Mouse (Mus musculus): ENCODE measurements around the gene Gm11595.
"Not testable (repeated sequence)": the region's sequence is repeated elsewhere in the genome, so short reads cannot be mapped to it uniquely, and the experiment has no call there.

Gene Gm11595

GRCm38 (mm10) chr11:99772813-99773212, at the start of gene Gm11595:
Gm11595 (minus strand) TSS chr11:99772913.
- not testable (repeated sequence) for DNase-seq (ENCODE audit: low read depth, low spot score)

DNA sequence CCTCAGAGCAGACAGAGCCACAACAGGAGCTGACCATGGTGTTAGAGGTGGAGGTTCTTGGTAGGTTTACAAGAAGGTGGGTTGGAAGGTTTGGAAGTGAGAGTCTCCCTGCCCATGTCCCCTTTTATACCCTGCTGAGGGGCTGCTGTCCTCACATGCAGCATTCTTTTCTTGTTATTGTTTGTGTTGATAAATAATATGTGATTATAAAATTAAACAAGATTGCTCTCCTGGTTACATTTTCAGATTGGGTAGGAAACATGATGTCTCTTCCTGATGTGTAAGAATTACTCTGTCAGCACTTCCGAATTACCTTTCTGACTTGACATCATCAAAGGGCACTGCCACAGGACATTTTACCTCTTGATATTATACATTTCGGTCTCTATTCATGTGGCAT, 42.9 kb upstream of the Gm11595 start, which contains the start of gene Gm11564:
Gene Gm11564 (minus strand): TSS at position 101 of the 400 bp plus-strand sequence.
- not testable (repeated sequence) for DNase-seq (ENCODE audit: low read depth, low spot score)

GRCm38 (mm10) chr11:99809792-99810191, 37.1 kb upstream of the Gm11595 start, which contains the start of gene Krtap4-13:
Krtap4-13 (minus strand) TSS chr11:99809892.
- DNase-seq (ENCODE audit: low read depth, low spot score): not testable (repeated sequence)

DNA sequence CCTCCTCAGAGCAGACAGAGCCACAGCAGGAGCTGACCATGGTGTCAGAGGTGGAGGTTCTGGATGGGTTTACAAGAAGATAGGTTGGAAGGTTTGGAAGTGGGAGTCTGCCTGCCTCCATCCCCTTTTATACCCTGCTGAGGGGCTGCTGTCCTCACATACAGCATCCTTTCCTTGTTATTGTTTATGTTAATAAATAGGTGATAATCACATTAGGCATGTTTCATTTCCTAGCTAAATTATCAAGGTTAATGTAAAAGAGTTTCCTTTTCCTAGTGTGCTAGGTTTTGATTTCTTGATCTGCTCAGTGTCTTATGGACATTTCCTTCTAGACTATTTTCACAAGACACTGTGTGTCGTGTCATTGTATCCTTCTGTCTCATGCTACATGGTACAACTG, 31.6 kb upstream of the Gm11595 start, which contains the start of gene Gm11554:
Gene Gm11554 (minus strand): TSS at position 101 of the 400 bp plus-strand sequence.
- not testable (repeated sequence) for DNase-seq (ENCODE audit: low read depth, low spot score)

GRCm38 (mm10) chr11:99798832-99799231, 26.1 kb upstream of the Gm11595 start, which contains the start of gene Gm11569:
Gm11569 (minus strand) TSS chr11:99798932.
- not testable (repeated sequence) for DNase-seq (ENCODE audit: low read depth, low spot score)

- DNase-seq (ENCODE audit: low read depth, low spot score): no peak
These were observed 20.7 kb upstream of the Gm11595 start, which contains the start of gene Gm11596 for GRCm38 (mm10) chr11:99793367-99793766. Gm11596 (minus strand) TSS chr11:99793467.

GRCm38 (mm10) chr11:99784900-99785299, 12.2 kb upstream of the Gm11595 start, which contains the start of gene Krtap4-9:
Krtap4-9 (plus strand) TSS chr11:99785200.
- DNase-seq (ENCODE audit: low read depth, low spot score): not testable (repeated sequence)

- DNase-seq (ENCODE audit: low read depth, low spot score): no peak
These were observed 7.9 kb upstream of the Gm11595 start, which contains the start of gene Krtap4-8 for GRCm38 (mm10) chr11:99780604-99781003. Krtap4-8 (minus strand) TSS chr11:99780704.

GRCm38 (mm10) chr11:99778401-99778800, 5.7 kb upstream of the Gm11595 start:
- DNase-seq (ENCODE audit: low read depth, low spot score): no peak

DNA sequence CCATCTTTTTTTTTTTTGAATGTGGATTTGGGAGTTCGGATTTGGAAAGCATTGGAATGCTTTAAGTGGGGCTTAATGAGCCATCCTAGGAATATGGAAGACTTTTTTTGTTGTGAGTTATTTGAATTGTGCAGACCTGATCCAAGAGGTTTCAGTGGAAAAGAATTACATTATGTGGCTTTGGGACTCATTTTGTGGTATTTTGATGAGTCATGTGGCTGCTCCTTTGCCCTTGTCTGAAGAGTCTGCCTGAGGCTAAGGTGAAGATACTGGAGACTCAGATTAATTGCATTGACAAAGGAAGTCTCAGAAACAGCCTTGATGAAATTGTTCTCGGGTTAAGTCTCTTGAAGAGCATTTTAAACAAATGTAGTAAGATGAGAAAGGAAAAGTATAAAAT, 4.3 kb downstream of the Gm11595 start:
- no peak for DNase-seq (ENCODE audit: low read depth, low spot score)

- no peak for DNase-seq (ENCODE audit: low read depth, low spot score)
These were observed 13.8 kb downstream of the Gm11595 start for GRCm38 (mm10) chr11:99758877-99759276.

GRCm38 (mm10) chr11:99743985-99744384, 28.7 kb downstream of the Gm11595 start:
- DNase-seq (ENCODE audit: low read depth, low spot score): no peak

- no peak for DNase-seq (ENCODE audit: low read depth, low spot score)
These were observed 38.5 kb downstream of the Gm11595 start, which contains the start of gene Gm14180 for GRCm38 (mm10) chr11:99734190-99734589. Gm14180 (minus strand) TSS chr11:99734290.

DNA sequence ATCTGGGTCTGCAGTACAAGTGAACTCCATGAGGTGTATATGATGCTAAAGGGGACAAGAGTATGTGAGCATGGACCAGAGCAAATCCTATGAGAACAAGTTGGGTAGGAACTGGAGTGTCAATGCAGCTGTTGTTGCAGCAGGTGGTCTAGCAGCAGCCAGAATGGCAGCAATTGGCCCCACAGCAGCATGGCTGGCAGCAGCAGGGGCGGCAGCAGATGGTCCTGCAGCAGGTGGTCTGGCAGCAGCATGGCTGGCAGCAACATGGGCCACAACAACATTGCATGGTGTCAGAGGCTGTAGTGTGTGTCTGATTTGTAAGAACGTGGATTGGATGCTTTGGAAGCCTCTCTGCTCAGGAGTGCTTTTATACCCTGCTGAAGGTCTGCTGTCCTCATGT, 48.7 kb downstream of the Gm11595 start:
- no peak for DNase-seq (ENCODE audit: low read depth, low spot score)
